Mouse (Mus musculus): ENCODE measurements at regions not wholly inside any gene's neighbourhood (a gene's known extent, or its start where the extent isn't known, plus 50 kb on each side); places are given as distances from the start of the nearest gene placed in this dataset.
"Not testable (repeated sequence)": the region's sequence is repeated elsewhere in the genome, so short reads cannot be mapped to it uniquely, and the experiment has no call there.

- not testable (repeated sequence) for DNase-seq
These were observed 172.5 kb upstream of the Zfp808 start for GRCm38 (mm10) chr13:61957197-61957596.

GRCm38 (mm10) chr13:61978856-61979255 is 150.8 kb upstream of the Zfp808 start:
- DNase-seq: not testable (repeated sequence)

- not testable (repeated sequence) for DNase-seq
These were observed 133.2 kb upstream of the Zfp808 start for GRCm38 (mm10) chr13:61996519-61996918.

DNA sequence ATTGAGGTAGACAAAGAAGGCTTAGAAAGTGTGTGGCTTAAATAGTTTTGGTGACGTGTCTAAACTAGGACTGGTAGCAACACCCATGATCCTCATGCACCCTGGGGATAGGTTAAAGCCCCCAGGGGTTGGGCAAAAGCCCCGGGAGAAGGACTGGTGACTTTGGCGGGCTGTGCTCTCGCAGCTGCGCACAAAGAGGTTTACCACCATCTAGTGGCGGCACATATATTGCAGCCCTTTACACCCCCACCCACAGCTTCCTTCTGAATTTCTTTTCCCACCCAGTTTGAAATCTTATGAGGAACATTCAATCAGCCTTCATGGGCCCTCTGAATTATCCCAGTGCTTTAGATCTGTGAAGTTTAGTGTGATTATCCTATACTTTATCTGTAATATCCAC is 130.9 kb upstream of the Zfp808 start:
- not testable (repeated sequence) for DNase-seq

DNA sequence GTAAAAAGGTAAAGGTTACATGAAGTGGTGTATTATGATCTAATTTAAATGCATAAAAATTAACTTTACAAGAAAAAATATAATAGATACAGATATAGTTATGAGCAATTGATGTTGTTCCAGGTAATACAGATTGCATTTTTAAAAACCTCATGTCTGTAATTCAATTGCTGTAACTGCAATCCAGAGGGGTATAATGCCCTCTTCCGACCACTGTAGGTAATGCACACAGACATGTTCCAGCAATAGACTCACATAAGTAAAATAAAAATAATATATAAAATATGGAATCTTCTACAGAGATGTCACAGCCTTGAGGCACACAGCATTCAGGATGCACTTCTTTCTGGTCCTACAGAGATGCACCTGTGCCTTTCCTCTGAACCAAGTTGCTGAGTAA is 122.4 kb upstream of the Zfp808 start:
- DNase-seq: not testable (repeated sequence)

DNA sequence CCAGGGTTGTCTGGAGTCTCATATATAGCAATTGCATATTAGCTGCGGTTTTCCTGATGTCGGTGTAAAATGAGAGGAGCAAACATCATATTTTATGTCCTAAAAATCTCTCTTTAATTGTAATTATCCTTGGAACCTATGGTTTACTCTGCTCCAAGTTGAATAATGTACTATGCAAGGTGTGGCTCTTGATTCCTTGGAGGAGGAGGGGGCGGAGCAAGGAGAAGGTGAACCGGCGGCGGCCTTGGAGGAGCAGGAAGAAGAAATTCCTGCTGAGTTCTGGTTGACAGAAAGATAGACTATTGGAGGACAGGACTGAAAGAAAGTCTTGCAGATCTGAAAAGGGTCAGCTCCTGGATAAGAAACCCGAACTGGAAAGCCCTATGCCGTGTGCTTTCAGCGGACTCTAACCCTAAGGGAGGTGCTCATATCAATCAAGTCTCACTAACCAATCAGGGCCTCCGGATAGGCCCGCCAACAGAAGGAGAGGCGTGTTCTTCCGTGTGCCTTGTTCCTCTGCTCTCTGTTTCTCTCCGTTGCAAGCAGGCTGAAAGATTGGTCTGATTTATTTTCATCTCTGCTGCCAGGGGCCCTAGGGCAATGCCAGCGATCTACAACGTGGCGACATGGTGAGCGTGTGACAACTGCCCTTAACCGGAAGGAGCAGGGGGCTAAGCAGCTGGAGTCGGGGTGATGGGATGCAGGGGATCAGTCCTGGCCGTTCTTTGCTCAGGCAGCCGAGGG is 114.1 kb upstream of the Zfp808 start:
- peak; percentile 10 for DNase-seq

DNA sequence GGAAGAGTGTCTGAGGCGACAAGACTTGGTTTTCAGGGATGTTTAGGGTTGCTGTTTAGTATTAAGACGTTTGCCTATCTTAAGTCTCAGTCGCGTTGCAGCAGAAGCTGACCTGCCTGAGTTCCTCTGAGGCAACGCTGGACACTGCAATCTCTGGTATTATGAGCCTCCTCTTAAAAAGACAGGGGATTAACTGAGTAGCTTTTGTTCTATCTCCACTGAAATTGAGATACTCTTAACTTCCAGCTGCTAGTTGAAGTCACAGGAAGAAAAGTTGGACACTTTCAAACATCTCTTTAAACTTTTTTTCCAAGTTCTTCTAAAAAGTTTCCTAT is 113.6 kb upstream of the Zfp808 start:
- not testable (repeated sequence) for DNase-seq

DNA sequence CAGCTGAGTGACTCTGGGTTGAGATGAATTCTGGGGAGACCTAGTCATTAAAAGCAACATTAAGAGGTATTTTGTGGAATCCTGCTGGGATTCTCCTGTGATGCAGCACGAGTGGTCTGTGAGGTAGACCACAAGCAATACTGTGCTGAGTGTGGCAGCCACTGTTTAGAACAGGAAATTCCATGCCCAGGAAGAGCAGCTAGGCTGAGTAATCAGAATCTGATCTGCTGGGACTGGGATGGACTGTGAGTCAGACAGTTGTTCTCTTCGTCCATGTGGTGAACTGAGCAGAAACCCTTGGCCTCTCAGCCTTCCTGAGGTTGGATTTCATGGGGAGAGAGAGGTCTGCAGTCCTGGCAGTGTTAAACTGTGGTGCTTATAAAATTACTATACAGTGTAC is 92.0 kb upstream of the Zfp808 start:
- not testable (repeated sequence) for DNase-seq

GRCm38 (mm10) chr13:62077951-62078671 is 51.6 kb upstream of the Zfp808 start:
- not testable (repeated sequence) for DNase-seq

DNA sequence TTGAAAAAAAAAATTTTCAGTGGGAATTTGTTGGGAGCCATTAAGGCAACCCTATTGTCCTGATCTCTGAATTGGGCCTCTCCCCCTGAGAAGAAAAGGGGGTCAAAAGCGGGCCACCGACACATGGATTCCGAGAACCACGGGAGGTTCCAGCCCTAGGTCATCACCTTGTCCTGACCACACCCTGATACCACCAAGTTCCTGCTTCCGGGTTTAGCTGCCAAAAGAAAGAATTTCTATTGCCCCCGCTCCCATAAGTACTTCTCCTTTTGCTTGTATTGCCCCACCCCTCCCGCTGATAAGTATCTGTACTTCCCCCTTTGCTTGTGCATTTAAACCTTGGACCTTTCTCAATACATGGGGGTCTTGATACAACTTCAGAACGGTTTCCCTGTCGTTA is 50.8 kb upstream of the Zfp808 start:
- DNase-seq: not testable (repeated sequence)

Small RNA genes lying in the stretch of these regions (microRNA-seq; reads per million reads assigned to microRNA genes)
- gene Gm25649 (ENCODE audit: borderline replicate concordance in 2 of 2): 0 reads per million in 2 experiments

Data from gastrocnemius, postnatal 25 days (tissue).